Mouse (Mus musculus): ENCODE results near the gene Kcnq4. TPM values are rescaled to one million over a fixed set of nuclear protein-coding genes. Genes with fewer than 3 reads are reported as not detected.

Gene Kcnq4
- polyA plus RNA-seq, 1 experiment from 2014 or later, result 0.85 TPM

GRCm38 (mm10) chr4:120660485-120660884 lies 87.9 kb downstream of the Kcnq4 start:
- H3K9ac ChIP-seq (ENCODE audit: low read length), result no peak overlapping the region
- WGBS, result 67% methylated on average over 4 of the region's 4 CpGs
- no peak for ATAC-seq (replicated peaks; ENCODE audit: extremely low read depth, insufficient read depth, low FRiP score)

DNA sequence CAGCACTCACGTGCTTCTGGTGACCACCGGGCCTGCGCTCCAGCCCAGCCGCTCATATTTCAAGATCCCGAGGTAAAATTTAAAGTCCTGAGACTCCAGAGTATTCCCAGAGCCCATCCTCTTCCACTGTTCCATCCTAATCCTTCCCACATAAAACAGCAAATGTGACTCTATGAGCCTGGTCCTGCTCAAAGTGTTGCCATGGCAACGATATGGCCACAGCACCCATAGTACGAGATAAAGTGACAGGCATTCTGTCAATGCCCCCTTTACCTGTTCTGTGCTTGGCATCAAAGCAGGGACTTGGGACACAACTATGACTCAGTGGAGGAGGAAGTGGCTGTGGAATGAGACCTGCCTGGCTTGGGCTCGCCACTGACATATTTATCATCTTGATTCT lies 92.5 kb downstream of the Kcnq4 start:
- no peaks in the 10 kb centered on the region for H3K4me1 ChIP-seq (ENCODE audit: control insufficient read depth, insufficient read depth, low read length)
- no peak overlapping the region for H3K4me3 ChIP-seq (ENCODE audit: low read length)
- H3K27me3 ChIP-seq (ENCODE audit: control insufficient read depth, insufficient read depth, low read length), result peaks cover 2% of the 10 kb centered on the region; the same call in 1 of the 2 replicates
- no peak overlapping the region for H3K4me2 ChIP-seq (ENCODE audit: low read depth, low read length)
- no peak overlapping the region for H3K9ac ChIP-seq (ENCODE audit: low read length)
- peaks cover 3% of the 10 kb centered on the region; the same call in 1 of the 2 replicates for H3K9me3 ChIP-seq (replicated peaks; ENCODE audit: control insufficient read depth, low read length)
- H3K27ac ChIP-seq (ENCODE audit: low read length), result no peak overlapping the region
- no peaks in the 10 kb centered on the region for H3K36me3 ChIP-seq (ENCODE audit: control insufficient read depth, insufficient read depth)
- ATAC-seq (replicated peaks; ENCODE audit: extremely low read depth, insufficient read depth, low FRiP score), result no peak
- WGBS, result 72% methylated on average over 8 of the region's 8 CpGs

More at GRCm38 (mm10) chr4:120660485-120660884, 87.9 kb downstream of the Kcnq4 start:
- no peak overlapping the region for H3K4me3 ChIP-seq (ENCODE audit: low read length)
- H3K36me3 ChIP-seq (ENCODE audit: control insufficient read depth, insufficient read depth), result no peaks in the 10 kb centered on the region
- no peak overlapping the region for H3K27ac ChIP-seq (ENCODE audit: low read length)
- no peak overlapping the region for H3K4me2 ChIP-seq (ENCODE audit: low read depth, low read length)
- H3K9me3 ChIP-seq (replicated peaks; ENCODE audit: control insufficient read depth, low read length), result 0 out of 2 replicates have a peak, but pooled peaks cover 3% of the 10 kb centered on the region
- peaks cover 7% of the 10 kb centered on the region for H3K4me1 ChIP-seq (ENCODE audit: control insufficient read depth, insufficient read depth, low read length)
- no peaks in the 10 kb centered on the region for H3K27me3 ChIP-seq (ENCODE audit: control insufficient read depth, insufficient read depth, low read length)

DNA sequence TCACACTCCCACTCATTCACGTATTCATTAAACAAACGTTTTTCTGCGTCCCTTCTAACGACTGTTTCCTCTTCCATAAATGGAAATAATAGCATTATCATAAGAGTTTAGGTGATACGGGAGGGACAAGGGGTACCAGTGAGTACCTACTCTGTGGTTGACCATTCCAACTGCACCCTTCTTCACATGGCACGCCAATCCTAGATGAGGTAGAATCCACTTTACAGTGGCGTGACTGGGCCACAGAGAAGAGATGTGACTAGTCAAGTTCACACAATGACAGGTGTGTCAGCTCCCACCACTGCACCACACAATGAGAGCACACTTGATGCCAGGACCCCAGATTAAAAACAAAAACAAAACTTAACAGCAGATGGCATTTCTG lies 98.2 kb downstream of the Kcnq4 start:
- Histone ChIP-seq H3K4me2 (ENCODE audit: low read depth, low read length) (peak overlapping the region; percentile 75), H3K4me3 (ENCODE audit: low read length) (peak overlapping the region; percentile 57), H3K9me3 (replicated peaks; ENCODE audit: control insufficient read depth, low read length) (no peaks in the 10 kb centered on the region; the same call in 1 of the 2 replicates), H3K9ac (ENCODE audit: low read length) (no peak overlapping the region), H3K27ac (ENCODE audit: low read length) (no peak overlapping the region), H3K4me1 (ENCODE audit: control insufficient read depth, insufficient read depth, low read length) (0 out of 2 replicates have a peak, but pooled peaks cover 2% of the 10 kb centered on the region), H3K27me3 (ENCODE audit: control insufficient read depth, insufficient read depth, low read length) (peaks cover 29% of the 10 kb centered on the region), H3K36me3 (ENCODE audit: control insufficient read depth, insufficient read depth) (no peaks in the 10 kb centered on the region)
- no peak for ATAC-seq (replicated peaks; ENCODE audit: extremely low read depth, insufficient read depth, low FRiP score)
- 22% methylated on average over 7 of the region's 7 CpGs for WGBS

DNA sequence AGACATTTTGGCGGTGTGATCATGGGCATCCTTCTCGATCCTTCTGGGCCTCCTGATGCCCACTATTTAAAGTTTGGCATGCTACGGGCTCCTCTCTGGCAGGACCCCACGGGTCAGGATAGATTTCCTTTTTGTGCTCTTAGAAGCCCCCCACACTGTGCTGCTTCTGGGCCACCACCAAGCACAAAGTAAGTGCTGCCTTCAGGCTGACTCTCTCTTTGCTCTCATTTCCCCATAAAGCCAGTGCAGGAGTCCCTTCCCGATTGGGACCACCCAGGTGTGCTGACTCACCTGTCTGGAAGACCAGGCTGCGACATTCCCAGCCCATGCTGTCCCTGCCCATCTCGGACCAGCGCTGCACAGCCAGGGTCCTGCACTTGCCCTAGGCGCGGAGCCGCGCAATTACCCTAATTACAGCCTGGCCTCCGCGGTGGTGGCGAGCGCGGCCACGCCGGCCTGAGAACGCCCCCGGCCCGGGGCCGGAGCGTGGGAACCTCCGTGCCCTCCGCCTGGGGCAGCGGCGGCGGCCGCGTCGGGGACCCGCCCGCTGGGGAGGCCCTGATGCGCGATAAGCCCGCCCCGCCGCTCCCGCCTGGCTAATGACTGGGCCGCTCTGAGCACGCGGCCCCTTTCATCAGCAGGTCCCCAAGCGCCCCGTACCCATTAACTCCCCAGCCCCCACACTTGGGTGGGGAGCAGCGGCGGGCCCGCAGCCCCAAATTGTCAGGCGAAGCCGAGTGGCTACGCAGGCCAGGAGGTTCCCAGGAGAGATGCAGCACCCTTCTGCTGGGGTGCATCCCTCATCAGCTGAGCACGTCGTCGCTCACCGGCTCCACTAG lies 98.8 kb downstream of the Kcnq4 start:
- no peaks in the 10 kb centered on the region for H3K36me3 ChIP-seq (ENCODE audit: control insufficient read depth, insufficient read depth)
- H3K4me3 ChIP-seq (ENCODE audit: low read length), result peak overlapping the region; percentile 57
- 0 out of 2 replicates have a peak, but pooled peaks cover 2% of the 10 kb centered on the region for H3K4me1 ChIP-seq (ENCODE audit: control insufficient read depth, insufficient read depth, low read length)
- peak; percentile 60 for ATAC-seq (replicated peaks; ENCODE audit: extremely low read depth, insufficient read depth, low FRiP score)
- no peaks in the 10 kb centered on the region; the same call in 1 of the 2 replicates for H3K9me3 ChIP-seq (replicated peaks; ENCODE audit: control insufficient read depth, low read length)
- H3K9ac ChIP-seq (ENCODE audit: low read length), result peak overlapping the region; percentile 63
- H3K4me2 ChIP-seq (ENCODE audit: low read depth, low read length), result peak overlapping the region; percentile 75
- no peak overlapping the region for H3K27ac ChIP-seq (ENCODE audit: low read length)
- peaks cover 29% of the 10 kb centered on the region for H3K27me3 ChIP-seq (ENCODE audit: control insufficient read depth, insufficient read depth, low read length)
- WGBS, result 5% methylated on average over 55 of the region's 55 CpGs

MicroRNAs within 50 kb of the gene (microRNA counts, 519-probe panel; counts per million panel counts)
- microRNA mmu-miR-30e, result 2,679 counts per million, percentile 69 among the panel's probes with 10 or more counts

Small RNA genes within 50 kb of the gene (microRNA-seq; reads per million reads assigned to microRNA genes)
- gene Mir30c-1 (101 reads per million, percentile 51 among the genes with 10 or more reads in this experiment), gene Mir30e (not detected), gene Mir30f (not detected)

Other genes starting within 250 kb of the Kcnq4 start
- 0.08 and 0.11 TPM in 2 replicates for gene Slfnl1, start 216.4 kb downstream of the Kcnq4 start, polyA plus RNA-seq (2015; fragmentation: Nextera tagmentation; extraction: Ambion mirVana)
- gene Ctps, start 178.3 kb downstream of the Kcnq4 start, polyA plus RNA-seq (2015; fragmentation: Nextera tagmentation; extraction: Ambion mirVana), result 87.7 and 98.9 TPM in 2 replicates
- gene Gm8439, start 159.9 kb downstream of the Kcnq4 start, polyA plus RNA-seq (2015; fragmentation: Nextera tagmentation; extraction: Ambion mirVana), result 0.42 TPM in 1 of 2 replicates, not detected in the other
- gene Cited4, start 82.0 kb downstream of the Kcnq4 start, polyA plus RNA-seq (2015; fragmentation: Nextera tagmentation; extraction: Ambion mirVana), result 24.0 and 25.0 TPM in 2 replicates
- gene Nfyc, start 83.0 kb upstream of the Kcnq4 start, polyA plus RNA-seq (2015; fragmentation: Nextera tagmentation; extraction: Ambion mirVana), result 102 and 106 TPM in 2 replicates
- gene Rims3, start 106.2 kb upstream of the Kcnq4 start, polyA plus RNA-seq (2015; fragmentation: Nextera tagmentation; extraction: Ambion mirVana), result 0.12 and 0.18 TPM in 2 replicates
- 10.6 and 11.0 TPM in 2 replicates for gene Exo5, start 176.4 kb upstream of the Kcnq4 start, polyA plus RNA-seq (2015; fragmentation: Nextera tagmentation; extraction: Ambion mirVana)
- 9.1 and 10.3 TPM in 2 replicates for gene Zfp69, start 203.1 kb upstream of the Kcnq4 start, polyA plus RNA-seq (2015; fragmentation: Nextera tagmentation; extraction: Ambion mirVana)